ENCODE assay signal across 7 mouse cellular contexts in the genomic region with DNA sequence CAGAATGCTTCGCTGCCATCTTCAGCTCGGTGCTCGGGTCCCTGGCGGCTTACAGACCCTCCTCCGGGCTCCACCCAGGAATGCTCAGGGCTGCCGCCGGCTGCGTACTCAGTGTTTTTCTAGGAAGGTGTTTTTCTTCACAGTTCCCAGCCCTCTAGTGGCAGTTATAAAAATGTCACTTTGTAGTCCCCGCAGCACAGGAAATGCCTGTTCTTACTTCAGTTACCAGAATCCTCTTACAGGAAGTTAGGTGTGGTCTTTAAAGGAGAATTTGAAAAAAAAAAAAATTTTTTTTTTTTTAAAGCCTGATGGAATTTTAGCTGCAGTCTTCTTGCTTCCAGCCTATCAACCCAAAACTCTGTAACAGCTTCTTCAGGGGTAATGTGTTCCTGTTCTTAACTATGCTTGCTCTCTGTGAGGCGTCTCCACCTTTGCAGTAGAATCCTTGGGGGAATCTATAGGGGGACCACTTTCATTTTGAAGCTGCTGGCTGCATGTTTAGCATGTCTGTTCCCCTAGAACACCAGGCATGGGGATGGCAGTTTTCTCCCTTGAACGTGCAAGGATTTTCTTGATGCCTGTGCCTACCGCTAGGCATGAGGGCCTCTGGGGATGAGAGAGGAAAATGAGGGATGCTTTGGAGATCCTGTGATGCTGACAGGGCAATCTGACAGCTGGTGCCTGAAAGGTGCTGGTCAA. TPM values are rescaled to one million over a fixed set of nuclear protein-coding genes. Genes with fewer than 3 reads are reported as not detected.
DNase-seq lines count a peak whose midpoint lies in the region; ATAC-seq and TF ChIP-seq lines count a peak whose summit lies in the region.

No protein-coding gene starts in this region.

- peak; percentile 53; the same call in 1 of the 2 replicates for TF ChIP-seq POLR2A in cortical plate, adult 2 months (IDR thresholded peaks at IDR 0.05; ENCODE audit: extremely low read depth, insufficient read depth, low read length)

- peak overlapping the region; percentile 50 for H3K4me2 ChIP-seq in intestine, embryonic 14.5 days (ENCODE audit: low read length)

- no peaks in the 10 kb centered on the region for H3K9me3 ChIP-seq in intestine, embryonic 14.5 days (ENCODE audit: control insufficient read depth, low read length)

- DNase-seq in adrenal gland, adult 18-20 months (ENCODE audit: low spot score in 2 of 2): peak; percentile 12 to 36
- peak; percentile 25 for DNase-seq in gastrocnemius, postnatal 14 days
- DNase-seq in intestine, embryonic 14.5 days (ENCODE audit: low spot score): peak; percentile 78
- DNase-seq in left cerebral cortex, postnatal 10 days (ENCODE audit: extremely low spot score in 1 of 2, low spot score in 2 of 2): peak; percentile 85 to 92
- DNase-seq in right cerebral cortex, postnatal 25 days: peak; percentile 75

- 18% methylated on average over 12 of the region's 12 CpGs for WGBS in intestine, embryonic 14.5 days

- H3K36me3 ChIP-seq in intestine, embryonic 14.5 days (ENCODE audit: control insufficient read depth, insufficient read depth, low read length): no peaks in the 10 kb centered on the region

- H3K27ac ChIP-seq in cortical plate, adult 2 months (ENCODE audit: insufficient read depth, low read length): peak overlapping the region; percentile 51
- no peak overlapping the region for H3K27ac ChIP-seq in intestine, embryonic 14.5 days (ENCODE audit: low read depth)

- H3K27me3 ChIP-seq in intestine, embryonic 14.5 days (replicated peaks; ENCODE audit: control insufficient read depth, insufficient read depth, low read length): no peaks in the 10 kb centered on the region

- ATAC-seq in intestine, embryonic 14.5 days (replicated peaks; ENCODE audit: low FRiP score, low TSS enrichment, low read depth): peak; percentile 93
- peak; percentile 98 for ATAC-seq in megakaryocyte progenitor cell, adult 5-6 weeks (replicated peaks; ENCODE audit: poor library complexity)

- no peaks in the 10 kb centered on the region for H3K4me1 ChIP-seq in cortical plate, adult 2 months (ENCODE audit: control insufficient read depth, insufficient read depth, low read length)
- H3K4me1 ChIP-seq in intestine, embryonic 14.5 days (replicated peaks; ENCODE audit: control insufficient read depth, insufficient read depth, low read length): 0 out of 2 replicates have a peak, but pooled peaks cover 3% of the 10 kb centered on the region

- intact Hi-C loops in gastrocnemius, postnatal 14 days (cut with DNase I; ENCODE audit: low total_unique reads): no loop called here
- intact Hi-C loops in left cerebral cortex, postnatal 10 days (cut with DNase I): loop anchor here (2.0 kb wide), 1 partner anchor 48 kb away; the partner anchor contains the start of gene Scn2a

- peak; percentile 55 for TF ChIP-seq CTCF in cortical plate, adult 2 months (IDR thresholded peaks at IDR 0.05; ENCODE audit: extremely low read depth, insufficient read depth, low read length)

- H3K4me3 ChIP-seq in cortical plate, adult 2 months (ENCODE audit: insufficient read depth, low read length): peak overlapping the region; percentile 71
- H3K4me3 ChIP-seq in intestine, embryonic 14.5 days (ENCODE audit: low read depth, low read length): peak overlapping the region; percentile 38

- 0 out of 2 replicates have a peak overlapping the region, but pooled peaks have one; percentile 32 for H3K9ac ChIP-seq in intestine, embryonic 14.5 days (ENCODE audit: low read length)

RNA-seq across cellular contexts. Expression of gene Scn2a, which starts 48.0 kb away (rescaled TPM):
- under 1 TPM; 0.80 to 0.83 TPM for total RNA-seq in adrenal gland, adult 18-20 months (2021)
- 81.1 and 82.4 TPM in 2 replicates for polyA plus RNA-seq in cortical plate, adult 2 months (2012; rRNA removed)
- total RNA-seq in gastrocnemius, postnatal 14 days (2021): under 1 TPM; 0.55 to 0.94 TPM
- 3.0 and 4.4 TPM in 2 replicates for polyA plus RNA-seq in intestine, embryonic 14.5 days (2014; fragmentation: Nextera tagmentation; extraction: Ambion mirVana)
- total RNA-seq in left cerebral cortex, postnatal 10 days (2021): 100 to 1,000 TPM; 352 to 361 TPM
- not detected in 2 replicates for total RNA-seq in megakaryocyte progenitor cell, adult 5-6 weeks (2015)
- total RNA-seq in megakaryocyte progenitor cell, adult 5-6 weeks (2017): not detected in 2 replicates

Comparison
In these comparisons a context has a peak if more than half of its experiments do, and no peak if none do; other contexts are left out.
1. DNase-seq: peak in every context shown above with its lines; median percentile 88 in left cerebral cortex, postnatal 10 days; 78 in intestine, embryonic 14.5 days; 75 in right cerebral cortex, postnatal 25 days; 25 in gastrocnemius, postnatal 14 days; 24 in adrenal gland, adult 18-20 months.
2. RNA of gene Scn2a, which starts 48.0 kb away (total RNA-seq): 352 to 361 TPM in left cerebral cortex, postnatal 10 days; 0.55 to 0.94 TPM in gastrocnemius, postnatal 14 days, 0.80 to 0.83 TPM in adrenal gland, adult 18-20 months and not detected in megakaryocyte progenitor cell, adult 5-6 weeks; every median in the first group is over 100 times any median in the second.